In the genomic region with DNA sequence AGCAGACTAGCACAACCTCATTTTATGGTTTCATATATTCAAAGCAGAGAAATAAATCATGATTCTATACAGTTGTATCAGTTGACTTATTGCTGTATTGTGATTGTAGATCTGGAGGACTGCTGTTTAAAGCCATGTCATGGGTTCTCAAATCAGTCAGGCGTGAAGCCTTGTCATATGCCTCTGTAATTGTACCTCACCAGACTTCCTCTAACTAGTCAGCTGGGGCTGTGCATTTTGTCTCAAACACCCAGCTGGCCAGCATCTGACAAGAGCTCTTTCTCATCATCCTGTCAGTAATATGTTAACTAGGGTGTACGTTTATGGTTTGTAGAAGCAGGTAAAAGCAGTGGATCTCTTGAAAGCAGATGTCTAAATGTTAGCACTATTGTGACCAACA, we compare ENCODE assay signal across 19 mouse cellular contexts.
DNase-seq lines count a peak whose midpoint lies in the region; ATAC-seq and TF ChIP-seq lines count a peak whose summit lies in the region.
"Had no signal": no experiment of that assay in that cellular context is flagged by ENCODE, and none has a peak within 500 bp of the region (broad histone marks: within the 10 kb centered on the region; RNA-seq: fewer than 3 reads in every experiment).

No protein-coding gene starts in this region.

- H3K79me2 ChIP-seq in CH12.LX (replicated peaks; ENCODE audit: control insufficient read depth, extremely low read depth, insufficient read depth, poor library complexity, severe bottlenecking) = no peaks in the 10 kb centered on the region

- TF ChIP-seq CTCF in CH12.LX (conservative IDR thresholded peaks at IDR 0.05 in 1 of 2, IDR thresholded peaks at IDR 0.05 in 1 of 2; ENCODE audit: low read depth in 2 of 2, low read length in 2 of 2) = no peak

- no peak overlapping the region for H3K4me3 ChIP-seq in embryonic facial prominence, embryonic 14.5 days (ENCODE audit: low read depth, low read length)
- no peak overlapping the region for H3K4me3 ChIP-seq in embryonic facial prominence, embryonic 10.5 days
- H3K4me3 ChIP-seq in midbrain, embryonic 12.5 days = no peak overlapping the region
- no peak overlapping the region for H3K4me3 ChIP-seq in midbrain, embryonic 16.5 days (ENCODE audit: low read depth, low read length)
- no peak overlapping the region for H3K4me3 ChIP-seq in CH12.LX (replicated peaks in 1 of 3; ENCODE audit: low read depth in 2 of 3, low read length in 2 of 3, poor library complexity in 1 of 3)
- H3K4me3 ChIP-seq in intestine, embryonic 16.5 days (ENCODE audit: low read length) = no peak overlapping the region
- H3K4me3 ChIP-seq: forebrain, embryonic 15.5 days; heart, embryonic 10.5 days; liver, embryonic 12.5 days; megakaryocyte, embryonic 14.5 days had no signal

- dilution Hi-C loops in CH12.LX (cut with MboI; ENCODE audit: extremely low pct_ligation_motif_present, extremely low pct_unique_long_range_greater_than_20kb, low sequenced_read_pairs) = no loop called here

- no peak for TF ChIP-seq POLR2A in CH12.LX (IDR thresholded peaks at IDR 0.05; ENCODE audit: low read depth, low read length)

- H3K4me2 ChIP-seq in embryonic facial prominence, embryonic 14.5 days (ENCODE audit: low read depth, low read length) = no peak overlapping the region
- H3K4me2 ChIP-seq in midbrain, embryonic 12.5 days (replicated peaks) = no peak overlapping the region
- H3K4me2 ChIP-seq in midbrain, embryonic 16.5 days (ENCODE audit: low read length) = no peak overlapping the region
- H3K4me2 ChIP-seq in CH12.LX (ENCODE audit: insufficient read depth, low read depth, poor library complexity, severe bottlenecking) = no peak overlapping the region
- no peak overlapping the region for H3K4me2 ChIP-seq in intestine, embryonic 16.5 days (ENCODE audit: low read depth, low read length)
- H3K4me2 ChIP-seq: forebrain, embryonic 15.5 days; liver, embryonic 12.5 days had no signal

- in situ Hi-C loops in CH12.LX (cut with MboI; ENCODE audit: low pct_ligation_motif_present, low pct_unique_long_range_greater_than_20kb, low sequenced_read_pairs) = no loop called here

- no peak for TF ChIP-seq RAD21 in CH12.LX (IDR thresholded peaks at IDR 0.05; ENCODE audit: low read depth, low read length)

- intact Hi-C loops in heart, postnatal 14 days (cut with DNase I) = no loop called here

- no peak for ATAC-seq in embryonic facial prominence, embryonic 14.5 days (ENCODE audit: low read depth)
- peak; percentile 62; the same call in 1 of the 2 replicates for ATAC-seq in midbrain, embryonic 12.5 days (ENCODE audit: low FRiP score, low read depth)
- no peak for ATAC-seq in midbrain, embryonic 16.5 days
- no peak for ATAC-seq in intestine, embryonic 16.5 days
- ATAC-seq: forebrain, embryonic 15.5 days; liver, embryonic 12.5 days had no signal

- H3K4me1 ChIP-seq in embryonic facial prominence, embryonic 14.5 days (ENCODE audit: control insufficient read depth, insufficient read depth, low read length) = no peaks in the 10 kb centered on the region
- H3K4me1 ChIP-seq in embryonic facial prominence, embryonic 10.5 days = no peaks in the 10 kb centered on the region
- no peaks in the 10 kb centered on the region for H3K4me1 ChIP-seq in midbrain, embryonic 12.5 days
- no peaks in the 10 kb centered on the region for H3K4me1 ChIP-seq in midbrain, embryonic 16.5 days (ENCODE audit: control insufficient read depth, insufficient read depth, low read length)
- peaks cover 4 to 42% of the 10 kb centered on the region in 2 experiments; a peak in 3 of 4 replicates for H3K4me1 ChIP-seq in CH12.LX (ENCODE audit: control insufficient read depth in 1 of 2, insufficient read depth in 2 of 2)
- no peaks in the 10 kb centered on the region for H3K4me1 ChIP-seq in intestine, embryonic 16.5 days (ENCODE audit: control insufficient read depth, insufficient read depth, low read length)
- H3K4me1 ChIP-seq: forebrain, embryonic 15.5 days; liver, embryonic 12.5 days had no signal

- H3K9ac ChIP-seq in embryonic facial prominence, embryonic 14.5 days (ENCODE audit: low read depth, low read length) = no peak overlapping the region
- no peak overlapping the region for H3K9ac ChIP-seq in midbrain, embryonic 12.5 days (replicated peaks)
- no peak overlapping the region for H3K9ac ChIP-seq in midbrain, embryonic 16.5 days (ENCODE audit: low read depth, low read length)
- no peak overlapping the region for H3K9ac ChIP-seq in CH12.LX (ENCODE audit: insufficient read depth, low read depth)
- H3K9ac ChIP-seq in intestine, embryonic 16.5 days (ENCODE audit: low read depth, low read length) = no peak overlapping the region
- H3K9ac ChIP-seq: forebrain, embryonic 15.5 days; liver, embryonic 12.5 days had no signal

- H3K9me3 ChIP-seq in embryonic facial prominence, embryonic 14.5 days (ENCODE audit: control insufficient read depth, low read length) = no peaks in the 10 kb centered on the region
- H3K9me3 ChIP-seq in embryonic facial prominence, embryonic 10.5 days = no peaks in the 10 kb centered on the region
- H3K9me3 ChIP-seq in midbrain, embryonic 12.5 days = no peaks in the 10 kb centered on the region
- no peaks in the 10 kb centered on the region for H3K9me3 ChIP-seq in midbrain, embryonic 16.5 days (replicated peaks; ENCODE audit: control insufficient read depth, low read length, poor library complexity, severe bottlenecking)
- H3K9me3 ChIP-seq in CH12.LX (replicated peaks; ENCODE audit: low read length) = no peaks in the 10 kb centered on the region
- H3K9me3 ChIP-seq in intestine, embryonic 16.5 days (ENCODE audit: control insufficient read depth, low read length) = no peaks in the 10 kb centered on the region
- H3K9me3 ChIP-seq: forebrain, embryonic 15.5 days; heart, embryonic 10.5 days; liver, embryonic 12.5 days; megakaryocyte, embryonic 14.5 days had no signal

- whole genome bisulfite sequencing in embryonic facial prominence, embryonic 14.5 days = 47% methylated on average over 2 of the region's 2 CpGs
- WGBS in embryonic facial prominence, embryonic 10.5 days = 81% methylated on average over 2 of the region's 2 CpGs
- 72% methylated on average over 2 of the region's 2 CpGs for WGBS in midbrain, embryonic 12.5 days
- 59% methylated on average over 2 of the region's 2 CpGs for WGBS in midbrain, embryonic 16.5 days
- WGBS in intestine, embryonic 16.5 days = 62% methylated on average over 2 of the region's 2 CpGs

- TF ChIP-seq EP300 in CH12.LX (IDR thresholded peaks at IDR 0.05; ENCODE audit: low read length) = no peak

- H3K27me3 ChIP-seq in embryonic facial prominence, embryonic 14.5 days (replicated peaks; ENCODE audit: control insufficient read depth, insufficient read depth, low read length) = no peaks in the 10 kb centered on the region
- no peaks in the 10 kb centered on the region for H3K27me3 ChIP-seq in embryonic facial prominence, embryonic 10.5 days (replicated peaks; ENCODE audit: low read depth, poor library complexity, severe bottlenecking)
- H3K27me3 ChIP-seq in midbrain, embryonic 12.5 days = no peaks in the 10 kb centered on the region
- no peaks in the 10 kb centered on the region for H3K27me3 ChIP-seq in midbrain, embryonic 16.5 days (ENCODE audit: control insufficient read depth, insufficient read depth, low read depth, low read length)
- no peaks in the 10 kb centered on the region for H3K27me3 ChIP-seq in CH12.LX (replicated peaks)
- no peaks in the 10 kb centered on the region for H3K27me3 ChIP-seq in intestine, embryonic 16.5 days (replicated peaks; ENCODE audit: control insufficient read depth, insufficient read depth, low read length)
- H3K27me3 ChIP-seq: forebrain, embryonic 15.5 days; liver, embryonic 12.5 days; megakaryocyte, embryonic 14.5 days had no signal

- H3K27ac ChIP-seq in embryonic facial prominence, embryonic 14.5 days (replicated peaks; ENCODE audit: low read depth, low read length) = no peak overlapping the region
- no peak overlapping the region for H3K27ac ChIP-seq in embryonic facial prominence, embryonic 10.5 days (replicated peaks)
- peak overlapping the region; percentile 1; the same call in 1 of the 2 replicates for H3K27ac ChIP-seq in midbrain, embryonic 12.5 days (replicated peaks)
- H3K27ac ChIP-seq in midbrain, embryonic 16.5 days (ENCODE audit: low read length) = no peak overlapping the region
- H3K27ac ChIP-seq in CH12.LX (ENCODE audit: insufficient read depth, low read depth) = no peak overlapping the region
- H3K27ac ChIP-seq in intestine, embryonic 16.5 days (ENCODE audit: low read length) = no peak overlapping the region
- H3K27ac ChIP-seq: forebrain, embryonic 15.5 days; heart, embryonic 10.5 days; liver, embryonic 12.5 days had no signal

- DNase-seq in embryonic facial prominence, embryonic 14.5 days (ENCODE audit: low spot score) = peak; percentile 27
- no peak for DNase-seq in embryonic facial prominence, embryonic 10.5 days (ENCODE audit: low spot score)
- DNase-seq in CH12.LX (ENCODE audit: extremely low read depth) = peak; percentile 78
- peak; percentile 54 for DNase-seq in retina, postnatal 1 day
- no peak for DNase-seq in heart, postnatal 14 days
- DNase-seq: adrenal gland, postnatal 25 days; cerebellum, adult 9-10 months; gastrocnemius, postnatal 36 days; heart, postnatal 10 days; kidney, postnatal 14 days; right cerebral cortex, postnatal 25 days; thymus, adult 18-20 months had no signal

- no peaks in the 10 kb centered on the region for H3K36me3 ChIP-seq in embryonic facial prominence, embryonic 14.5 days (ENCODE audit: control insufficient read depth, insufficient read depth, low read length)
- no peaks in the 10 kb centered on the region for H3K36me3 ChIP-seq in embryonic facial prominence, embryonic 10.5 days (replicated peaks)
- H3K36me3 ChIP-seq in midbrain, embryonic 12.5 days = no peaks in the 10 kb centered on the region
- no peaks in the 10 kb centered on the region for H3K36me3 ChIP-seq in midbrain, embryonic 16.5 days (ENCODE audit: control insufficient read depth, insufficient read depth, low read length)
- peaks cover 4 to 21% of the 10 kb centered on the region in 2 experiments for H3K36me3 ChIP-seq in CH12.LX (replicated peaks in 1 of 2; ENCODE audit: control insufficient read depth in 1 of 2, insufficient read depth in 1 of 2, low read length in 1 of 2)
- no peaks in the 10 kb centered on the region for H3K36me3 ChIP-seq in intestine, embryonic 16.5 days (ENCODE audit: control insufficient read depth, insufficient read depth, low read length)
- H3K36me3 ChIP-seq: forebrain, embryonic 15.5 days had no signal

TF ChIP-seq in CH12.LX, 34 proteins besides CTCF, POLR2A, EP300 and RAD21 (continues in another document):
- TF ChIP-seq UBTF (IDR thresholded peaks at IDR 0.05; ENCODE audit: low read depth, low read length) (no peak), NRF1 (IDR thresholded peaks at IDR 0.05; ENCODE audit: low read depth, low read length) (no peak), MXI1 (IDR thresholded peaks at IDR 0.05; ENCODE audit: low read depth, low read length) (no peak), USF1 (IDR thresholded peaks at IDR 0.05; ENCODE audit: low read depth, low read length) (no peak), GABPA (IDR thresholded peaks at IDR 0.05; ENCODE audit: insufficient replicate concordance, low read depth, low read length) (no peak), ZNF384 (IDR thresholded peaks at IDR 0.05; ENCODE audit: low read depth, low read length) (no peak), USF2 (conservative IDR thresholded peaks at IDR 0.05; ENCODE audit: low read depth, low read length) (no peak), TBP (conservative IDR thresholded peaks at IDR 0.05; ENCODE audit: low read depth, low read length) (no peak), MAFK (IDR thresholded peaks at IDR 0.05; ENCODE audit: insufficient replicate concordance, low read length) (no peak)

Comparison
In these comparisons a context has a peak if more than half of its experiments do, and no peak if none do; other contexts are left out.
1. DNase-seq: peak in embryonic facial prominence, embryonic 14.5 days (single experiment), CH12.LX (single experiment) and retina, postnatal 1 day (single experiment); none in embryonic facial prominence, embryonic 10.5 days (single experiment) and heart, postnatal 14 days (0 of 2).